Mouse (Mus musculus): Measurements from ENCODE around the gene Pgc. TPM values are rescaled to one million over a fixed set of nuclear protein-coding genes. Genes with fewer than 3 reads are reported as not detected.
A peak's percentile ranks its signal among the peaks of the same experiment; 100 is the strongest.

The Pgc gene
- total and polyA plus RNA-seq, 2 experiments: 0.26 TPM; not detected in 1

DNA sequence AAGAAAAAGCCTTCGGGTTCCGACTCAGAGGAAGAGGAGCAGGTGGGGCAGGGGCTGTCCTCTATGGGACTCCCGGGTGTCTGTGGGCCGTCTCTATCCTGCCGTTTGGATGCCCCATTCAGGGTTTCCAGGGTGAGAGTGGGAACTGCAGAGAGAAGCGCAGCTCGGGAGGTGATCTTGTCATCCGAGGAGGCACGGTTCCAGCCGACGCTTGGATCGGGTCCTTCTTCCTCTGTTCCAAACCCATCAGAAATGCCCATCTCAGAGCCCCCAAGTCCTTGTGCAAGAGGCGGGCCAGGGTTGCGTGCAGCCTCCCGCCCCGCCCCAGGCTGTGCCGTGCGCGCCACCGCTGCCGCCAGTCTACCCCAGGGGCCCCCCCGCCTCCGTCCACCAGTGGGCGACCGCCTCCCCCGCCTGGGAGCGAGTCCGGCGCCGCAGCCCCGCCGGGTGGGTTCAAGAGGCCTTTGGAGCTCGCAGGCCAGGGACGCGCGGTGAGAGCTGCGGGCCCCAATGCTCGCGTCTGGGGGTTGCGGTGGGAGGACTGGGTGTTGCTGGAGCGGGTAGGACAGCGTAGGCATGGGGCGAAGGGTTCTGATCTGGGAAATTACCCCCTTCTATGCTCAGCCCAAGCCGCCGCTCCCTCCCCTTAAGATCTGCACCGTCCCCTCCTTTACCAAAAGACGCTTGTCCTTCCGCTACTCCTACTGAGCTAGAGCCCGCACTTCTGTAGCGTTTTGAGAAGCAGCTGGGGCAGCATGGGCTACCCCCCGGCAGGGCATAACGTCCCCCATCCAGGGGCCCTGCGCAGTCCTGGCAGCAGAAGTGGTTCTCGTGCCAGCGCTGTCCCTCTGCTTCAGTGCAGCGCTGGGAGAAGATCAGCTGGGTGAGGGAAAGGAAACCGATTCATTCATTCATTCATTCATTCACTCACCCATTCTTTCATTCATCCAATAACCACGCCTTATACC is 37.8 kb upstream of the Pgc start, which contains the start of gene Frs3:
Frs3 (plus strand) TSS at position 423 of the 968 bp plus-strand sequence.
- Histone ChIP-seq H3K36me3 (ENCODE audit: control insufficient read depth, insufficient read depth, low read length) (peaks cover 8% of the 10 kb centered on the region; the same call in 1 of the 2 replicates), H3K4me3 (ENCODE audit: insufficient read depth, low read depth, low read length) (peak within 1 kb of the TSS; percentile 82), H3K4me1 (ENCODE audit: control insufficient read depth, insufficient read depth, low read length) (peaks cover 7% of the 10 kb centered on the region), H3K9ac (ENCODE audit: low read depth, low read length) (peak within 1 kb of the TSS; percentile 86), H3K27me3 (ENCODE audit: control insufficient read depth, insufficient read depth, low read length) (no peaks in the 10 kb centered on the region), H3K79me2 (ENCODE audit: control insufficient read depth, insufficient read depth, low read length) (no peaks in the 10 kb centered on the region; the same call in 1 of the 2 replicates), H3K27ac (replicated peaks; ENCODE audit: insufficient read depth, low read depth, low read length) (peak within 1 kb of the TSS; percentile 81)
- 13% methylated on average over 58 of the region's 58 CpGs for WGBS
- TF ChIP-seq POLR2A (IDR thresholded peaks at IDR 0.05; ENCODE audit: extremely low read depth, insufficient read depth, low read length): 0 out of 2 replicates have a peak, but pooled peaks have one; percentile 3
- TF ChIP-seq CTCF (IDR thresholded peaks at IDR 0.05; ENCODE audit: low read depth, low read length): no peak
- no peak for DNase-seq (ENCODE audit: extremely low read depth, low read depth, low spot score)

DNA sequence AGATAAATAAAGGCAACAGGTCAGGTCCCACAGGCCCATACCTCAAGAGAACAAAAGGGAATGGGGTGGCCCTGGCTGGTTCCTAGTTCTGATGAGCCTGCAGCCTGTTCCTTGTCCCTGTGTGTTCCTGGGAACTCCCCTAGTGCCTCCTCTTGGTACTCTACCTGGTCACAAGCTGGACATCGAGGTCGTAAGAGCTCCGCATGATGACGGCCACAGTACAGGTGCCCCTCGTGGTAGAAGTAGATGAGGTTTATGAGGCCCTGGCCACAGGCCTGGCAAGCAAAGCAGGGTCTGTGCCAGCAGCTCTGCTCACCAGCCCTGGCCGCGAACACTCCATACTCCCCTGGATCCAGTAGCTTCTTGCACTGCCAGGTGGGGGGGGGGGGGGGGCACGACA is 36.7 kb upstream of the Pgc start:
- Histone ChIP-seq H3K27ac (replicated peaks; ENCODE audit: insufficient read depth, low read depth, low read length) (no peak overlapping the region), H3K79me2 (ENCODE audit: control insufficient read depth, insufficient read depth, low read length) (no peaks in the 10 kb centered on the region; the same call in 1 of the 2 replicates), H3K36me3 (ENCODE audit: control insufficient read depth, insufficient read depth, low read length) (peaks cover 2% of the 10 kb centered on the region; the same call in 1 of the 2 replicates), H3K4me3 (ENCODE audit: insufficient read depth, low read depth, low read length) (no peak overlapping the region), H3K4me1 (ENCODE audit: control insufficient read depth, insufficient read depth, low read length) (peaks cover 9% of the 10 kb centered on the region), H3K9ac (ENCODE audit: low read depth, low read length) (no peak overlapping the region), H3K27me3 (ENCODE audit: control insufficient read depth, insufficient read depth, low read length) (no peaks in the 10 kb centered on the region)
- no peak for DNase-seq (ENCODE audit: extremely low read depth, low read depth, low spot score)
- TF ChIP-seq CTCF (IDR thresholded peaks at IDR 0.05; ENCODE audit: low read depth, low read length): no peak
- WGBS: 88% methylated on average over 6 of the region's 8 CpGs

DNA sequence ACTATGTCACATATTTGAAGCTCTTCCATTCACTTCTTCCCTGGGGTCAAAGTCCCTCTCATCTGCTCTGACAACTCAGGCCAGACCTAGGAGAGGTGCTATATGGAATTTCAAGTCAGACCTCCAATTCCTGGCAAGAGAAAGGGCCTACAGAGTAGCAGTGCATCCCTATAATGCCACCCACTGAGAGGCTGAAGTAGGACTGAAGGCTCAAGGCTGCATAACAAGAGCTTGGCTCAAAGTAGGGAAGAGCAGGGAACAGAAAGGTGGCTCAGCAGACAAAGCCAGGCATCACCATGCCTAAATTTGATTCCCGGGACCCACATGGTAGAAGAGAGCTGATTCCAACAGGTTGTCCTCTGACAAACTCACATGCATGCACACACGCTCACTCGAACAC is 35.0 kb upstream of the Pgc start:
- H3K36me3 ChIP-seq (ENCODE audit: control insufficient read depth, insufficient read depth, low read length): no peaks in the 10 kb centered on the region
- H3K4me3 ChIP-seq (ENCODE audit: insufficient read depth, low read depth, low read length): no peak overlapping the region
- 97% methylated on average over 3 of the region's 3 CpGs for WGBS
- H3K27me3 ChIP-seq (ENCODE audit: control insufficient read depth, insufficient read depth, low read length): no peaks in the 10 kb centered on the region
- no peak overlapping the region for H3K27ac ChIP-seq (replicated peaks; ENCODE audit: insufficient read depth, low read depth, low read length)
- DNase-seq (ENCODE audit: extremely low read depth, low read depth, low spot score): no peak
- no peaks in the 10 kb centered on the region; the same call in 1 of the 2 replicates for H3K79me2 ChIP-seq (ENCODE audit: control insufficient read depth, insufficient read depth, low read length)
- no peak overlapping the region for H3K9ac ChIP-seq (ENCODE audit: low read depth, low read length)
- peaks cover 12% of the 10 kb centered on the region for H3K4me1 ChIP-seq (ENCODE audit: control insufficient read depth, insufficient read depth, low read length)
- TF ChIP-seq POLR2A (IDR thresholded peaks at IDR 0.05; ENCODE audit: extremely low read depth, insufficient read depth, low read length) (no peak), CTCF (IDR thresholded peaks at IDR 0.05; ENCODE audit: low read depth, low read length) (no peak)

DNA sequence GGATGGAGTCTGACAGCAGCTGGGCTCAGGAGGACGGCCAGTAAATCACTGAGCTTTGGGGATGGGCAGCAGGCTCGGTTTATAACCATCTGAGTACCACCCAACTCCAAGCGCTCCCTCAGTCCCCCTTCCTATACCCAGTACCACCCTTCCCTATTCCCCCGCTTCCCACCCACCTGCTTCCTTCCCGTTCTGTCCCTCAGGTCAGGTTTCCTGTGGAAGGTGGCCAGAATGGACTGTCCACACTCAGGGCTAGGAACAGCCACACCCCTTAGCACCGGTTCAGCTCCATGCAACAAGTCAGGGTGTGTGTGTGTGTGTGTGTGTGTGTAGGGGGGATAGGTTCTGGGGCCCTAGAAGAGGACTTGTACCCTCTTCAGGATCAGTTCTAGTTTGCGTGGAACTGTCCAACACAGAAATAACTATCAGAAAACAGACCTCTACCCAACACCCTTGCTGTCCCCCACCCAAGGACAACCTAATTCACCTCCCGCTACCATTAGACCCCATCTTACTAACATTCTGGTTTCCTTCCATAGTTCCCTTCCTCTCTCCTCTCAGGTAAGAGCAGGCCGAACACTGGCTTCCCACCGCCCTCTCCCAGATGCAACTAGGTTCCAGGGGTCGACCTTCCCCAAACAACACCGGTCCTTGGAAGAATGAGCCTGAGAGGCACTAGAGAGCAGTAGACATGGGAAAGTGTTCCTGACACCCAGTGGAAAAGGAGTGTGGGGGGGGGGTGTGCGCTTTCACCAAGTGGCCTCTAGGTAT is 32.8 kb upstream of the Pgc start:
- no peak for TF ChIP-seq POLR2A (IDR thresholded peaks at IDR 0.05; ENCODE audit: extremely low read depth, insufficient read depth, low read length)
- no peak for TF ChIP-seq CTCF (IDR thresholded peaks at IDR 0.05; ENCODE audit: low read depth, low read length)
- Histone ChIP-seq H3K36me3 (ENCODE audit: control insufficient read depth, insufficient read depth, low read length) (no peaks in the 10 kb centered on the region), H3K4me3 (ENCODE audit: insufficient read depth, low read depth, low read length) (peak overlapping the region; percentile 72), H3K9ac (ENCODE audit: low read depth, low read length) (peak overlapping the region; percentile 80), H3K27ac (replicated peaks; ENCODE audit: insufficient read depth, low read depth, low read length) (peak overlapping the region; percentile 81), H3K27me3 (ENCODE audit: control insufficient read depth, insufficient read depth, low read length) (no peaks in the 10 kb centered on the region), H3K4me1 (ENCODE audit: control insufficient read depth, insufficient read depth, low read length) (peaks cover 6% of the 10 kb centered on the region), H3K79me2 (ENCODE audit: control insufficient read depth, insufficient read depth, low read length) (no peaks in the 10 kb centered on the region; the same call in 1 of the 2 replicates)
- 58% methylated on average over 13 of the region's 13 CpGs for WGBS
- no peak for DNase-seq (ENCODE audit: extremely low read depth, low read depth, low spot score)

GRCm38 (mm10) chr17:47694442-47694502 is 32.4 kb upstream of the Pgc start, which contains the start of gene Gm21981:
Gm21981 (minus strand) TSS chr17:47694455.
- Histone ChIP-seq H3K27ac (replicated peaks; ENCODE audit: insufficient read depth, low read depth, low read length) (peak within 1 kb of the TSS; percentile 81), H3K9ac (ENCODE audit: low read depth, low read length) (peak within 1 kb of the TSS; percentile 88), H3K79me2 (ENCODE audit: control insufficient read depth, insufficient read depth, low read length) (no peaks in the 10 kb centered on the region; the same call in 1 of the 2 replicates), H3K4me3 (ENCODE audit: insufficient read depth, low read depth, low read length) (peak within 1 kb of the TSS; percentile 72), H3K4me1 (ENCODE audit: control insufficient read depth, insufficient read depth, low read length) (peaks cover 6% of the 10 kb centered on the region), H3K36me3 (ENCODE audit: control insufficient read depth, insufficient read depth, low read length) (no peaks in the 10 kb centered on the region), H3K27me3 (ENCODE audit: control insufficient read depth, insufficient read depth, low read length) (no peaks in the 10 kb centered on the region)
- 2% methylated on average over 3 of the region's 3 CpGs for WGBS
- TF ChIP-seq POLR2A (IDR thresholded peaks at IDR 0.05; ENCODE audit: extremely low read depth, insufficient read depth, low read length) (no peak), CTCF (IDR thresholded peaks at IDR 0.05; ENCODE audit: low read depth, low read length) (no peak)
- no peak for DNase-seq (ENCODE audit: extremely low read depth, low read depth, low spot score)

All from liver, adult 2 months (tissue).